Mouse (Mus musculus) ES-E14 (cell line): Measurements from ENCODE around the gene Jph4.

Source experiments
- MAFK ChIP-seq: IDR thresholded peaks from 2 replicates; pipeline ENCODE4 v1.6.1; 2014; ENCODE audit warnings: mild to moderate bottlenecking, low read depth, low read length, inconsistent platforms; ENCODE audit not compliant: insufficient read depth
- ZC3H11A ChIP-seq: IDR thresholded peaks from 2 replicates; pipeline ENCODE4 v1.6.1; 2012; ENCODE audit warnings: low read depth, mild to moderate bottlenecking, inconsistent platforms, low read length, borderline replicate concordance
- ZNF384 ChIP-seq: IDR thresholded peaks from 2 replicates; pipeline ENCODE4 v1.6.1; 2012; ENCODE audit warnings: low read depth, low read length, inconsistent platforms

- TF ChIP-seq ZC3H11A (no peak), MAFK (no peak), ZNF384 (no peak)
Observed at GRCm38 (mm10) chr14:55111720-55112119, 5.0 kb downstream of the Jph4 start.
